Mouse (Mus musculus) gastrocnemius, adult 18-20 months (tissue): ENCODE results near the gene Copg2. TPM values are rescaled to one million over a fixed set of nuclear protein-coding genes. Genes with fewer than 3 reads are reported as not detected.

Source experiments
- DNase-seq: peaks from one replicate; pipeline ENCODE4 v3.0.0; 2021; ENCODE audit warnings: low spot score
- long read RNA-seq, 2 experiments: library from polyadenylated mRNA; stranded (forward); transcript quantifications; one replicate each; pipeline ENCODE4 v2.0.0; 2021
- total RNA-seq, 2 experiments: library from RNA; stranded (reverse); gene quantifications; 2 replicates each; pipeline ENCODE4 v1.2.3; 2021

The Copg2 gene
- total RNA-seq, result 10 to 100 TPM; 12.5 to 15.7 TPM
- long read RNA-seq, experiment 1, transcript Copg2-201 (24 exons, 3,961 nt), result major isoform, 5 of 12 reads
- long read RNA-seq, experiment 1, partial matches to known transcripts, result 4 of 12 reads
- long read RNA-seq, experiment 1, other reads (novel, unspliced or antisense), result 2 of 12 reads
- long read RNA-seq, experiment 2, partial matches to known transcripts, result 2 of 7 reads
- long read RNA-seq, experiment 2, other reads (novel, unspliced or antisense), result 1 of 7 reads

DNA sequence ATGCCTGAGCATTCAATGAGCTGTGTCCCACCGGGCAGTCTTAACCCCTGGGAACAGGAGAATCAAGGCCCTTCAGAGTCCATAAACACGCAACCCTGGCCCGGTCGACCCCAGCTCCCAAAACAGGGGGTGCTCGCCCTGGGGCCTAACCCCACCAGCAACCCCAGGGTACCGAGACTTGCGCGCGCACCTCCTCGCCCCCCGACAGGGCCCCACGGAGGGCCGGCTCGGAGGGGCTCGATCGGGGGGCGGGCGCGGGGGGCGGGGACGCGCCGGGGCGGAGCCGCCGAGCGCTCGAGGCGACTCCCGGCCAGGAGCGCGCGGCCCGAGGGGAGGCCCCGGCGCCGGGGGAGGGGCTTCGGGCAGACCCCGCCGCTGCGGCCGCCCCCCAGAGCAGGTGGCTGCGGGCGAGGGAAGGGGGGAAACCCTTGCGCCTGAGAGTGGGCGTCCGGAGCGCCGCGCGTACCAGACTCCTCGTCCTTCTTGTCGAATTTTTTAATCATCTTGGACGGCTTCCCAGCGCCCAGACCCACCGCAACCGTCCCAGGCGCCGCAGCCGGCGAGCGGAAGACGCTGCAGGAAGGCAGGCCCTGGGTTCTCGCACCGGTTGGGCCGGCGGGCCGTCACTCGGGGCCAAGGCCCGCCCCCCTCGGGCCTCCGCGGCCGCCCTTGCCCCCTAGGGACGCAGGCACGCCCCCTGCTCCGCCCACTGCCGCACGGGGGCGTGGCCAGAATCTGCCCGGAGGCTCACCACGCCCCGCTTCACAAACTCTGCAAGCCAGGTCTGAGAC lies at the start of gene Copg2:
Gene Copg2 (minus strand): TSS at position 600 of the 791 bp plus-strand sequence.
- DNase-seq, result peak; percentile 94

- no peak for DNase-seq
Measured at GRCm38 (mm10) chr6:30939264-30939663, 42.7 kb upstream of the Copg2 start.

DNA sequence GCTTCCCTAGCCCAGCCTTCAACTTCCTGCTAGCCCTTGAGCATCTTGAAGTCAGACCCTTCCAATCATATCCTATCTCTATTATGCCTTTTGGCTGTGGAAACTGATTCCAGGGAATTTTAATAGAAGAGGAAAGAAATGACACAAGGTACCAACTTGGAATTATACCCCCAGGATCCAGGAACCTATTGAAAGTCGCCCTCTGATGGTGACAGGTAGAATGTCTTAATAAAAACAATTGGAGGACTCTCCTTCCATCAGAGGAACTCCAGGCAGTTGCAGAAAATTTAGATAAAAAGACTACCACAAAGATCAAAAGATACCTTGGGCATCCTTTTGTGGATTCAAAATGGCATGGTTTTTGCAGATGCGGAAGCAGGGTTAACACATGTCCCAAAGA lies 26.2 kb upstream of the Copg2 start:
- no peak for DNase-seq

DNA sequence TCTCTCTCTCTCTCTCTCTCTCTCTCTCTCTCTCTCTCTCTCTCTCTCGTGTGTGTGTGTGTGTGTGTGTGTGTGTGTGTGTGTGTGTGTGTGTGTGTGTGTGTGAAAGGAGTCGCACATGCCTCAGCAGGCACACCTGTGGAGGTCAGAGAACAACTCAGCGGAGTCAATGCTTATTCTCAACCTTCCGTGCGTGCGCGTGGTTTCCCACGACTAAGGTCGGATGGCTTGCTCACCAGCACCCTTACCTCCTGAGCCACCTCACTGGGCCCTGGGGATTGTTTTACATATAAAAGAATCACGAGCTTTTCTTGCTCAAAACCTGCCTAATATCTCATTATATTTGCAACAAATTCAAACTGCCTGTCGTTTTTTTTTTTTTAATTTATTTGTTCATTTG lies 25.2 kb upstream of the Copg2 start:
- DNase-seq, result no peak

DNA sequence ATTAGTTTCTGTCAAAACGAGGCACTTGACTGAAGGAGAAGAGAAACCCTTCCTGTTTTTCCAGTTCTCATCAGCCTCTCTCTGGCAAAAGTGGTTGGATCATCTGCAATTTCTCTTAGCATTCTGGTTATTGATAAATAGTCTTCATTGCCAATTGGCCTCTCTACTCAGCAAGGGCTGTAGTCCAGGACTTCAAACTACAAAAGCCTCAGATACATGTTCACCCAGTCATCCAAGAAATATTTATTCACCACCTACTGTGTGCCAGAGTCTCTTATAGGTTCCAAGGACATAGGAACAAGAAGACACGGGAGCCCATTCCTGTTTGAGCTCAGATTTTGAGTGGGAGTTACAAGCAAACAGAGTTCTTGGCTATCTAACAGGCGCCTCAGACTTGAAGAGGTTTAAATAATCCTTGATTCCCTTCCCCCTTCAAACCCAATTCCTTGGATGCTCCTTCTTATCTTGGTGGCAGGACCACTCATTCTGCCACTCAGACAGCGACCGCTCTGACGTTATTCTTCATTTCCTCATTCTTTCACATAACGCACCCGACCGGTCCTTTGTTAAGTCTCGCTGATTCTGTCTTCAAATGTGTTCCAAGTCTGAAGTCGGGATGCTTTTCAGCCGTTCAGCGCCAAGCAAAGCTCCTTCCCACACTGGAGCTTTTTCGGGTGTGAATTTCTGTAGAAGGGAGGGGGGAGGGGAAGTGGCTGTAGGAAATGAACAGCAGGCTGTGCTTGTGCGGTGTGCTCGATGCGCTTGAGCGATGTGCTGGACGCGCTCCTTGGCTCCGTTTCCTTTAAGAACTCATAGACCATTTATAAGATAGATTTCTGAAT lies 24.5 kb upstream of the Copg2 start:
- DNase-seq, result peak; percentile 15

DNA sequence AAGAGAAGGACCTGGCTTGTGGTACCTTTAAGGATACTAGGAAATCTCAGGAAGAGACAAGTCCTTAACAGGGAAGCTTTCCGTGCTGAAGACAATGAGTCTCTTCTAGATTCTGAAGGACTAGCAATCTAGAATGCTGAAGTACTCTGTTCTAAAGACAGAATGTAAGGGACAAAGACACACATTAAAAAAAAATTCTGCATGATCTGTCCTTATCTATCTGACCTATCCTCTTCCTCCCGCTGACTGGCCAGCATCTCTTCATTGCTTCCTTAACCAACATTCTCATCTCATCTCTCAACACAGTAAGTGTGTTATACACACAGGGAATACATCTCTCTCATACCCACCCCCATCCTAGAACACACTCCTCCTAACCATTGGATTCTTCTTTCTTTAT lies 18.9 kb upstream of the Copg2 start, which contains the start of gene Tsga13:
Gene Tsga13 (minus strand): TSS at position 101 of the 400 bp plus-strand sequence.
- no peak for DNase-seq

DNA sequence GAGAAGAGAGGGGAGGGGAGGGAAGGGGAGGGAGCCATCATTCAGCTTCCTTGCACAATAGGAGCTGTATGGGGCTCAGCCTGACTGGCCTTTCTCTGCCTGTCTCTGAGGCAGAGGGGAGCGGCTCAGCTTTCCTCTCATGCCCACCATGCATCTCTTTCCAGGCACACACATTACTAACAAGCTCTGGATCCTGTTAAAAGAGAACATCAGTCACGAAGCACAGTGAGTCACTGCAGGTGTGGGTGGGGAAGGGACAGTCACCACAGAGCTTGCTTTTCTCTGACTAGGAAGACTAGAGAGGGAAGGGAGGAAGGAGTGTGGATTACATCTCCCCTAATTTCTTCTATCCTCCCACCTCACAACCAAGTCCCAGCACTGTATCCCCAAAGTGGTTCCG lies 11.4 kb upstream of the Copg2 start:
- DNase-seq, result no peak

- no peak for DNase-seq
Measured at GRCm38 (mm10) chr6:30904911-30905310, 8.3 kb upstream of the Copg2 start.

GRCm38 (mm10) chr6:30904033-30904432 lies 7.4 kb upstream of the Copg2 start:
- DNase-seq, result no peak

- no peak for DNase-seq
Measured at GRCm38 (mm10) chr6:30897520-30897919, 926 bp upstream of the Copg2 start.

DNA sequence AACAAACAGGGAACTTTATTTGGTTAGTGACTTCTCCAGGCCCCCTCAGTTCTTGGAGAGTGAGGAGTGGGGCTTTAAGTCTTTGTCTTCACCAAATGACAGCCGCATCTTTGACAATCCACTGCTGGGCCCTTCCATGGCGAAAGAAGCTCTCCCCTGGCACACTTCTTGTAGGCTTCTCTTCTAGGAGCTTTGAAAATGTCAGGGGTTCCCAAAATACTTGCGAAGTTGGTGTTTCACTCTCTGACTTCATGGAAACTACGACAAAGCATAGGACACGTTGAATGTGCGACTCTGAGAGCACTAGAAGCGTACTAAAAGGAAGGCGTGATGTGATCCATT lies 363 bp upstream of the Copg2 start:
- DNase-seq, result no peak

DNA sequence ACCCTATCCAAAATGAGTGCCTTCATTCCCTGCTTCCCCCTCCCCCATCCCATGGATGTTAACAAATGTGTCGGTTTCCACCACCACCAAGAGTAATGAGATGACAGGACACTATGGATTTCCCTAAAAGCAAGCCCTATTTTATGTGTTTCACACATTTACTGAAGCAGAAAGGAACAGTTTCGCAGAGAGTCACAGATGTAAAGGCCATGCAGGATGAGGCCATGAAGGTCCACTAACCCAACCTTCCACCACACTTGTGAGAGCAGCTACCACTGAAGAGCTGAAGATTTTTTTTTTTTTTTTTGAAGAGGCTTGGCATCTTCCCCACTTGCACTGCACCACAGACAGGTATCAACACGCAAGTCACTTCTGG lies 787 bp downstream of the Copg2 start:
- DNase-seq, result no peak

GRCm38 (mm10) chr6:30893081-30893480 lies 3.5 kb downstream of the Copg2 start:
- DNase-seq, result no peak

- no peak for DNase-seq
Measured at GRCm38 (mm10) chr6:30891761-30892160, 4.8 kb downstream of the Copg2 start.

GRCm38 (mm10) chr6:30884856-30885255 lies 11.7 kb downstream of the Copg2 start:
- no peak for DNase-seq

DNA sequence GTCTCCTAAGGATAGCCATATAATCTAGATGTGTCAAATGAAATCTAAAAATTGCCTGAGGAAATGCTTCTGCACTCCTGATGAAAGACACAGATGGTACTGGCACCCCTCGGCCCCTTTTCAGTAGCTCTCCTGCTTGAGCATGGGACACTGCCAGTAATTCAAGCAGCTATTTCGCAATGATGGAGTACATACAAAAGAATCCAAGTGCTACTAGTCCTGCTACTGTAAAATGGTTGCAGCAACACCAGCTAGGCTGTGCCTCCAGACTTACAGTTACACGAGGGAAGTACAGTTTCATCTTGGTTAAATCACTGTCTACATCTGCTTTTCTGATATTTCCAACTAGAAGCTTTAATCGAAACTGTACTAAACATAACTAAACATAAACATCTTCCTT lies 13.1 kb downstream of the Copg2 start:
- peak; percentile 43 for DNase-seq

GRCm38 (mm10) chr6:30876661-30877060 lies 19.9 kb downstream of the Copg2 start:
- no peak for DNase-seq

GRCm38 (mm10) chr6:30866501-30866900 lies 30.1 kb downstream of the Copg2 start:
- no peak for DNase-seq

- no peak for DNase-seq
Measured at GRCm38 (mm10) chr6:30865031-30865678, 31.4 kb downstream of the Copg2 start.

DNA sequence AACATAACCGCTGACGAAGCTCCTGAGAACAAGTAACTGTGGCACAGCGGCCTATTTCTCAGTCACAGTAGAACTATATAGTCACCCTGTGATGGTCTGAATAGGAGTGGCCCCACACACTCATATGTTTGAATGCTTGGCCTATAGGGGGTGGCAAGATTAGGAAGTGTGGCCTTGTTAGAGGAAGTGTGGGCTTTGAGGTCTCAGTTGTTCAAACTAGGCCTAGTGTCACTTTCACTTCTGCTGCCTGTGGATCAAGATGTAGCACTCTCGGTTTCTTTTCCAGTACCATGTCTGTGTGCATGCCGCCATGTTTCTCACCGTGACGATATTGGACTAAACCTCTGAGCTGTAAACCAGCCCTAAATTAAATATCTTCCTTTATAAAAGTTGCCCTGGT lies 40.6 kb downstream of the Copg2 start:
- DNase-seq, result no peak

DNA sequence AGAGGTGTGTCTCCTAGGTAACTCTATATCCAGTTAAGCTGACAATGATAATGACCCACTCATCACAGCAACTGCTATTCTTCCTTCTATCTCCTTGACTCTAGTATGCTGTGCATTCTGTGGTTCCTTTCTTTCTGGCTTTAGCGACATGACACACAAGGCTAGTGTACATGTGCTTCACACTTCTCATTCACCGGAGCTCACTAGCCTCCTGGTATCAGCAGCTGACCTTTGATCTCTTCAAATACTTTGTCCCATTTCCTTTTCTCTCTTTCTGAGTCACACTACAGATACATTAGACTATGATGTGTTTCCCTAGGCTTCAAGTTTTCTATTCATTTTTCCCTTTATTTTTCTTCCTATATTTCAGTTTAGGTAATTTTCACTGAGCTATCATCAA lies 41.4 kb downstream of the Copg2 start:
- DNase-seq, result no peak

DNA sequence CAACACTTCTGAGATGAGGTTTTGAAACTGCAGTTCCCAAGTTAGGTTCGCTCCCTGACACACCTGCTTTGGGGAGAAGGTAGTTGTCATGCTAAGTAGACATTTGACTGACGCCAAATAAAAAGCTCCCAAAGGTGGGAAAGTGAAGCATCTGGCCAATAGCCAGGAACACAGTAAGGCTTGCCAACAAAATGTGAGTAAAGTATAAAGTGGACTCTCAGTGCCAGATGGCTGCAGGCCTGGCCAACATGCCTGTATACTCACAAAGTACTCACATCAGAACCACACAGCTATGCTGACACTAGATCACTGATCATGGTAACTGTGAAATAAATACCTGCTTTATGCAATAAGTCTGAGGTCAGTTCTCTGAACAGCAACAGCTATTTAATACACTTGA lies 46.8 kb downstream of the Copg2 start:
- peak; percentile 9 for DNase-seq
